Mouse (Mus musculus) megakaryocyte, embryonic 14.5 days (primary cell): Measurements from ENCODE around the gene Fcgrt.

ENCODE experiments used
- FLI1 ChIP-seq: IDR thresholded peaks from 2 replicates; pipeline ENCODE4 v1.6.1; 2012; ENCODE audit warnings: low read length, inconsistent platforms, mixed read lengths
- GATA1 ChIP-seq: IDR thresholded peaks from 3 replicates; pipeline ENCODE4 v1.6.1; 2012; ENCODE audit warnings: mixed read lengths, low read length, inconsistent platforms, borderline replicate concordance

- no peak for TF ChIP-seq GATA1
- peak; percentile 83 for TF ChIP-seq FLI1
Measured at GRCm38 (mm10) chr7:45062239-45062835, 41.3 kb downstream of the Fcgrt start, which contains the start of the genes Nosip and Prrg2.
